Mouse (Mus musculus) thymus, postnatal 25 days (tissue): ENCODE data around the gene Gm6034.
"Not testable (repeated sequence)": the region's sequence is repeated elsewhere in the genome, so short reads cannot be mapped to it uniquely, and the experiment has no call there.

Experiments used
- DNase-seq: peaks from one replicate; pipeline ENCODE4 v3.0.0; 2022

Gm6034 gene

GRCm38 (mm10) chr17:36083266-36083869, 40.6 kb downstream of the Gm6034 start:
- DNase-seq = no peak

GRCm38 (mm10) chr17:36083870-36084451, 41.2 kb downstream of the Gm6034 start:
- DNase-seq = peak; percentile 45

GRCm38 (mm10) chr17:36085976-36086375, 43.2 kb downstream of the Gm6034 start:
- DNase-seq = peak; percentile 82

- not testable (repeated sequence) for DNase-seq
Measured at GRCm38 (mm10) chr17:36091933-36092332, 49.2 kb downstream of the Gm6034 start.

- not testable (repeated sequence) for DNase-seq
Measured at GRCm38 (mm10) chr17:36092520-36092919, 49.8 kb downstream of the Gm6034 start.

GRCm38 (mm10) chr17:36093936-36094335, 51.2 kb downstream of the Gm6034 start:
- no peak for DNase-seq

GRCm38 (mm10) chr17:36099603-36100002, 56.8 kb downstream of the Gm6034 start:
- not testable (repeated sequence) for DNase-seq

- DNase-seq = not testable (repeated sequence)
Measured at GRCm38 (mm10) chr17:36102091-36102490, 59.3 kb downstream of the Gm6034 start.
